Mouse (Mus musculus) midbrain, embryonic 16.5 days (tissue): Measurements from ENCODE around the gene Pdgfb. TPM values are rescaled to one million over a fixed set of nuclear protein-coding genes. Genes with fewer than 3 reads are reported as not detected.

Source experiments
- ATAC-seq: fragments of 200-750 bp; cut with Nextera tagmentation; 2 replicates; pipeline ENCODE4 v1.8.0; 2017; ENCODE audit warnings: moderate TSS enrichment
- H3K27ac ChIP-seq: fragments of 300-500 bp; sonication (generic); 2 replicates; pipeline ENCODE4 v1.5.1; 2014; ENCODE audit warnings: mild to moderate bottlenecking, low read length, mixed read lengths
- H3K27me3 ChIP-seq: fragments of 300-500 bp; sonication (generic); 2 replicates; pipeline ENCODE4 v1.6.1; 2014; ENCODE audit warnings: low read depth, low read length, mixed read lengths; ENCODE audit not compliant: control insufficient read depth, insufficient read depth
- H3K36me3 ChIP-seq: fragments of 300-500 bp; sonication (generic); 2 replicates; pipeline ENCODE4 v1.6.1; 2014; ENCODE audit warnings: mild to moderate bottlenecking, low read length, moderate library complexity, mixed read lengths; ENCODE audit not compliant: control insufficient read depth, insufficient read depth
- H3K4me1 ChIP-seq: fragments of 300-500 bp; sonication (generic); 2 replicates; pipeline ENCODE4 v1.6.1; 2014; ENCODE audit warnings: mild to moderate bottlenecking, low read length, mixed read lengths; ENCODE audit not compliant: control insufficient read depth, insufficient read depth
- H3K4me2 ChIP-seq: fragments of 300-500 bp; sonication (generic); 2 replicates; pipeline ENCODE4 v1.6.1; 2014; ENCODE audit warnings: mild to moderate bottlenecking, low read length, mixed read lengths
- H3K4me3 ChIP-seq: fragments of 300-500 bp; sonication (generic); 2 replicates; pipeline ENCODE4 v1.5.1; 2014; ENCODE audit warnings: low read depth, mild to moderate bottlenecking, low read length, moderate library complexity, mixed read lengths
- H3K9ac ChIP-seq: fragments of 300-500 bp; sonication (generic); 2 replicates; pipeline ENCODE4 v1.6.1; 2014; ENCODE audit warnings: low read depth, low read length, mixed read lengths
- H3K9me3 ChIP-seq: fragments of 300-500 bp; sonication (generic); replicated peaks from 2 replicates; pipeline ENCODE4 v1.6.1; 2014; ENCODE audit warnings: mild to moderate bottlenecking, low read length, mixed read lengths; ENCODE audit not compliant: control insufficient read depth, poor library complexity, severe bottlenecking
- WGBS: fragments of 180-500 bp; shearing (Covaris S2); extraction: QIAGEN DNeasy Blood & Tissue Kit; methylation state at CpG from one replicate; pipeline ENCODE4 v1.1.7; 2014; 5-methylcytosine and 5-hydroxymethylcytosine counted together
- polyA plus RNA-seq: library from polyadenylated mRNA; unstranded; fragments of >200 nt; fragmentation: Nextera tagmentation; extraction: Ambion mirVana; gene quantifications from 2 replicates; pipeline ENCODE4 v1.2.1, GENCODE M21; 2015

Pdgfb gene
- polyA plus RNA-seq, 1 experiment from 2014 or later: 6.8 TPM

GRCm38 (mm10) chr15:80053381-80054033, 38.7 kb upstream of the Pdgfb start:
- Histone ChIP-seq H3K27me3 (no peaks in the 10 kb centered on the region), H3K27ac (no peak overlapping the region), H3K9me3 (no peaks in the 10 kb centered on the region), H3K9ac (no peak overlapping the region), H3K4me1 (peaks cover 6% of the 10 kb centered on the region; the same call in 1 of the 2 replicates), H3K4me2 (no peak overlapping the region), H3K36me3 (no peaks in the 10 kb centered on the region), H3K4me3 (no peak overlapping the region)
- WGBS: 65% methylated on average over 8 of the region's 8 CpGs
- no peak for ATAC-seq

GRCm38 (mm10) chr15:80051782-80052181, 37.0 kb upstream of the Pdgfb start:
- Histone ChIP-seq H3K27ac (no peak overlapping the region), H3K9me3 (no peaks in the 10 kb centered on the region), H3K36me3 (no peaks in the 10 kb centered on the region), H3K27me3 (no peaks in the 10 kb centered on the region), H3K9ac (no peak overlapping the region), H3K4me3 (no peak overlapping the region), H3K4me2 (no peak overlapping the region), H3K4me1 (peaks cover 6% of the 10 kb centered on the region; the same call in 1 of the 2 replicates)
- ATAC-seq: no peak
- 83% methylated on average over 9 of the region's 9 CpGs for whole genome bisulfite sequencing

GRCm38 (mm10) chr15:80051092-80051761, 36.5 kb upstream of the Pdgfb start:
- H3K4me3 ChIP-seq: no peak overlapping the region
- 77% methylated on average over 19 of the region's 19 CpGs for WGBS
- H3K27me3 ChIP-seq: no peaks in the 10 kb centered on the region
- H3K4me1 ChIP-seq: peaks cover 6% of the 10 kb centered on the region; the same call in 1 of the 2 replicates
- H3K36me3 ChIP-seq: no peaks in the 10 kb centered on the region
- no peak overlapping the region for H3K9ac ChIP-seq
- no peak overlapping the region for H3K27ac ChIP-seq
- H3K4me2 ChIP-seq: no peak overlapping the region
- no peaks in the 10 kb centered on the region for H3K9me3 ChIP-seq
- no peak for ATAC-seq

GRCm38 (mm10) chr15:80050093-80050492, 35.3 kb upstream of the Pdgfb start:
- Histone ChIP-seq H3K9me3 (no peaks in the 10 kb centered on the region; the same call in 1 of the 2 replicates), H3K4me1 (no peaks in the 10 kb centered on the region), H3K4me3 (no peak overlapping the region), H3K4me2 (no peak overlapping the region), H3K27me3 (no peaks in the 10 kb centered on the region), H3K36me3 (no peaks in the 10 kb centered on the region), H3K27ac (no peak overlapping the region), H3K9ac (no peak overlapping the region)
- 82% methylated on average over 4 of the region's 4 CpGs for WGBS
- no peak for ATAC-seq

GRCm38 (mm10) chr15:80047973-80048372, 33.2 kb upstream of the Pdgfb start:
- Histone ChIP-seq H3K9me3 (no peaks in the 10 kb centered on the region; the same call in 1 of the 2 replicates), H3K36me3 (no peaks in the 10 kb centered on the region), H3K4me2 (no peak overlapping the region), H3K4me3 (no peak overlapping the region), H3K9ac (no peak overlapping the region), H3K27ac (no peak overlapping the region), H3K4me1 (no peaks in the 10 kb centered on the region), H3K27me3 (no peaks in the 10 kb centered on the region)
- WGBS: 62% methylated on average over 5 of the region's 5 CpGs
- ATAC-seq: no peak

- Histone ChIP-seq H3K9me3 (no peaks in the 10 kb centered on the region; the same call in 1 of the 2 replicates), H3K36me3 (no peaks in the 10 kb centered on the region), H3K27ac (no peak overlapping the region), H3K9ac (no peak overlapping the region), H3K4me3 (no peak overlapping the region), H3K27me3 (no peaks in the 10 kb centered on the region), H3K4me1 (no peaks in the 10 kb centered on the region), H3K4me2 (no peak overlapping the region)
- no peak for ATAC-seq
- 73% methylated on average over 2 of the region's 2 CpGs for WGBS
Observed at GRCm38 (mm10) chr15:80047242-80047641, 32.5 kb upstream of the Pdgfb start.

- Histone ChIP-seq H3K4me3 (no peak overlapping the region), H3K27ac (no peak overlapping the region), H3K9me3 (no peaks in the 10 kb centered on the region; the same call in 1 of the 2 replicates), H3K4me1 (no peaks in the 10 kb centered on the region), H3K4me2 (no peak overlapping the region), H3K9ac (no peak overlapping the region), H3K27me3 (no peaks in the 10 kb centered on the region), H3K36me3 (no peaks in the 10 kb centered on the region)
- 96% methylated on average over 2 of the region's 2 CpGs for WGBS
- ATAC-seq: no peak
Observed at GRCm38 (mm10) chr15:80045749-80046148, 31.0 kb upstream of the Pdgfb start.

- WGBS: 94% methylated on average over 10 of the region's 10 CpGs
- H3K4me2 ChIP-seq: no peak overlapping the region
- no peaks in the 10 kb centered on the region for H3K27me3 ChIP-seq
Observed at GRCm38 (mm10) chr15:80044249-80044648, 29.5 kb upstream of the Pdgfb start.

GRCm38 (mm10) chr15:80042152-80042551, 27.4 kb upstream of the Pdgfb start:
- 77% methylated on average over 4 of the region's 4 CpGs for WGBS
- Histone ChIP-seq H3K36me3 (no peaks in the 10 kb centered on the region), H3K9ac (no peak overlapping the region), H3K4me1 (no peaks in the 10 kb centered on the region), H3K4me3 (no peak overlapping the region), H3K27me3 (no peaks in the 10 kb centered on the region), H3K27ac (no peak overlapping the region), H3K9me3 (no peaks in the 10 kb centered on the region; the same call in 1 of the 2 replicates), H3K4me2 (no peak overlapping the region)
- no peak for ATAC-seq

More at GRCm38 (mm10) chr15:80044249-80044648, 29.5 kb upstream of the Pdgfb start:
- Histone ChIP-seq H3K9ac (no peak overlapping the region), H3K36me3 (no peaks in the 10 kb centered on the region), H3K9me3 (no peaks in the 10 kb centered on the region; the same call in 1 of the 2 replicates), H3K4me1 (no peaks in the 10 kb centered on the region), H3K4me3 (no peak overlapping the region), H3K27ac (no peak overlapping the region)
- no peak for ATAC-seq
